Mouse (Mus musculus): ENCODE measurements around the gene Grik4. TPM values are rescaled to one million over a fixed set of nuclear protein-coding genes. Genes with fewer than 3 reads are reported as not detected.

Grik4 gene
- total RNA-seq, 2 experiments from 2014 or later = 1.2 to 1.4 TPM

GRCm38 (mm10) chr9:42742385-42742784 is 201.9 kb downstream of the Grik4 start:
- no peak for DNase-seq

GRCm38 (mm10) chr9:42736697-42737335 is 207.5 kb downstream of the Grik4 start:
- no peak for DNase-seq

DNA sequence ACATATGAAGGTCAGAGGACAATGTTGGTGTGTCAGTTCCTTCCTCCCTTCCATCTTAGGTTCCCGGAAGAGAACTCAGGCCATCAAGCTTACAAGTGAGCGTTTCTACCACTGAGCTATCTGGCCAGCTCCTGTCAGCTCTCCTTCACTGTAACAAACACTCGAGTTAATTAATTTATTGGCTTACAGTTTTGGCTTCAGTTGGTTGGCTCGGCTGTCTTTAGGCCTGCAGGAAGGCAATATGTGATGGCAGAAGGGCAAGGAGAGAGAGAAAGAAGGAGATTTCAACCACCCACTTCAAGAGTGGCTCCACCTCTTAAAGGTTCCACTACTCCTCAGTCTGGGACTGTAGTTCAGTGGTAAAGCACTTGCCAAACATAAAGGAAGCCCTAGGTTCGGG is 209.2 kb downstream of the Grik4 start:
- DNase-seq = no peak

- DNase-seq = no peak
These were observed 211.5 kb downstream of the Grik4 start for GRCm38 (mm10) chr9:42732731-42733318.

DNA sequence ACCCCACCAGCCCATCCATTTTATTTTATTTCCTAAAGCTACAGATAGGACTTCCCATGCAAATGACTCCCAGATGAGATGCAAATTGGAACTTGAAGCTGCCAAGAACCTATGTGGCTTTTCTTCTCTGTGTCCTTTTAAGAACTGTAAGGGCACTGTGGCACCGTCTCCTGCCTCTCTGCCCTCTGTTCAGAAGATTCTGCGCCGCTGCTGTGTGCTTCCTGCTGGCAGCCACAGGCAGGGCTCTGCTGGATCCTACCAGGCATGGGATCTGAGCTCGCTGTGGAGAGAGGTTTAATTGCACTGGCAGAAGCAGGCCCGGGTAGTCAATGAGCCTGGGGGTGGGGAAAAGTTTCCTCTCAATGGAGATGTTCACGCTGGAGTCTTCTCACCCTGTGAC is 215.8 kb downstream of the Grik4 start:
- no peak for DNase-seq

GRCm38 (mm10) chr9:42727661-42728060 is 216.6 kb downstream of the Grik4 start:
- no peak for DNase-seq

- no peak for DNase-seq
These were observed 217.1 kb downstream of the Grik4 start for GRCm38 (mm10) chr9:42727186-42727585.

- no peak for DNase-seq
These were observed 220.2 kb downstream of the Grik4 start for GRCm38 (mm10) chr9:42724099-42724498.

DNA sequence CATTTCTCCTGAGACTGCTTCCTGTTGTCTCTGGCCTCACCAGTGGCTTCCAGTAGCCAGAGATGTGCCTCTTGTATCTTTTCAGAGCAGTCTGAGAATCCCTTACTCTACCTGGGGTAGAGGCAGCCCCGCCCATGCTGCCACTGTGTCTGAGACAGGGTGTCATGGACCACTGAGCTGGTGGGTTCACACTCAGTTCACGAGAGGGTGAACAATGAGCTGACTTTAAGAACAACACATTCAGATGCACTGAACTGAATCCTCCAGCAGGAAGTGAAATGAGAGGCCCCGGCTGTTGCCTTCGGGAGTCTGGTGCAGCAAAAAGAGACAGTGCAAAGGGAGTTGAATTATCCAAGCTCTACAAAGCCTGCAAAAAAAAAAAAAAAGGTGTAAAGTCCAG is 221.8 kb downstream of the Grik4 start:
- DNase-seq = no peak

GRCm38 (mm10) chr9:42721718-42722117 is 222.6 kb downstream of the Grik4 start:
- no peak for DNase-seq

DNA sequence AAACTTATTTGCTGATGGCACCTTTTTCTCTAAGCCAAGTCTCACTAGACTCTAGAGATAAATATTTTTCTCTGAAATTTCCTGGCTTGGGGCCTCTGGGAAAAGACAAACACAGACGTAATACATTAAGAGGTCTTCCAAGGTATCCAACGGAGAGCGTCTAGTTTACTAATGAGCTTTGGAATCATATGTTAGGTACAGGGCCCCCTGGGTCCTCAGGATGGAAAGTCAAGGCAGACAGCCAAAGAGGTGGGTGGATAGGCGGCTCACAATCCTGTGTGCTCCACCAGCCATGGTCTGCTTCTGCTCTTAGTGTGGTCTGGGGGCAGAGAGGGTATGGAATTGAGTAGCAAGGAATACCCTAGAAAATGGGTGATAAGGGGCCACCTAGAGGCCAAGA is 223.1 kb downstream of the Grik4 start:
- DNase-seq = no peak

GRCm38 (mm10) chr9:42713912-42714311 is 230.4 kb downstream of the Grik4 start:
- no peak for DNase-seq

GRCm38 (mm10) chr9:42705848-42706247 is 238.4 kb downstream of the Grik4 start:
- DNase-seq = no peak

- no peak for DNase-seq
These were observed 241.0 kb downstream of the Grik4 start for GRCm38 (mm10) chr9:42703191-42703854.

DNA sequence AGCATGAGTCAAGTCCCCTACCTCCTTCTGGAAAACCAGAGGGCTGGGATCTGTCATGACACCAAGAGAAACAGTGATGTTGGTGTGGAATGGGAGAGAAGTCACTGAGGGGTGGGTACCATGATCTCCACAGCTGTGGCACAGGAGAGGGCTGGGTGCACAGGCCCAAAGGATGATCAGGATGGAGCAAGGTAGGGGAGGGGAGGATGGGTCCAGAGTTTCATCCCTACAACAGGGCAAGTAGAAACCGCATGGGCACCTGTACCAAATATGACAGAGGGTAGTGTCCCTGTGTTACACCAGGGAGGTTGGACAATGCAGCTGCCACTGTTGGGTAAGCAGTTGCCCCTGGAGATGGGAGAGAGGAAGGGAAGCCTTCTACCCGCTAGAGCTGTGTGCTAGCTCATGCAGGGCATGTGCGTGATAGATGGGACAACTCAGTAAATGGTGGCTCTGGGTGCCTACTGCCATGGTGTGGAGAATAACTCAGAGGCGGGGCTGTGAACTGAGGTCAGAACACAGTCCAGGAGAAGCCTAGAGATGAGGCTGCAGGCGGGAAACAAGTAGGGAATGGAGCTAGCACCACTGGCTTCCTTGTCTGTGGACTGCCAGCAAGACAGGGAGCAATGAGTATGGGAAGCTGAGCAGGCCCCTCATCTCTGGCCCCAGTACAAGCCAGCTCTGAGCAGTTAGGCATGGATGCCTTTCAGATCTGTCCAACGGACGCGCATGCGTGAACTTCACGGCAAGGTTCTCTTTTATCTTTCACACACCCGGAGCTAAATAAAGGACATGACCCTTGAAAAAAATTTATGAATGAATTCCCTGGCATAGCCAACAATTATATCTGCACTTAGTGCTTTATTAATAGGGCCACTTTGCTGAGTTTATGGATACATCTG is 241.8 kb downstream of the Grik4 start:
- DNase-seq = no peak

DNA sequence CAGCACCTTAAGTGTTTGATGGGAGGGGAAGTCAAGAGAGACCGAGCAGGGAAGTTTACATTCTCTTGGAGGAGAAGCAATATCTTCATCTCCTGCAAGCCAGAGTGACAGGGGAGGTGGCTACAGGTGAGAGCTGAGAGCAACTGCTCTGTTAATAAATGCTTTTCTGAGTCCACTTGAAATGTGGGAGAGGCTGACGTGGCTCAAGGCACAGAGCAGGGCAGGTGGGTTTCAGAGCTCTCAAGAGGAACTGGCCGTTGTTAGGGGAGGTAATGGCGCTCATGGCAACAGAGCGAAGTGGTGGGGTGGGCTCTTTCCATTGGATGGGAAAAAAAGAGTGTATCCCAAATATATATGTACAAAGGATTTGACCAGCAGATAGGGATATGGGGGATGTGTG is 242.6 kb downstream of the Grik4 start:
- no peak for DNase-seq

- no peak for DNase-seq
These were observed 251.3 kb downstream of the Grik4 start for GRCm38 (mm10) chr9:42693024-42693423.

DNA sequence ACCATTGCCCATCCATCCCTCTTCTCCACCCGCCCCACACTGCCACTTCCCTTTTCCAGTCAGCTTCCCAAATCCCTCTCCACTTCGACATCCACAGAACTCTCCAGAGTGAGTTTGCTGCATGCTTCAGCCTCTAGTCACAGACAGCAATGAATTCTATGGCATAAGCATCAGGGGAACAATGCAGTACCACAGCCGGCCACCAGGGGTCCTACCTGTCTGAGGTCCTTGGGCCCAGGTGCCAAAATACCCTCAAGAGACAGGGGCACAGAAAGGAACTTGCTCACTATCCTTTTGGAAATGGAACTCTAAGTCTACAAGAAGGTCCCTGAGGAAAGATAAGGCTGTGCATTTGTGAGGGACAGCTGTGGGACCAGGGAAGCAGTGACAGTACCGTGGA is 256.1 kb downstream of the Grik4 start:
- DNase-seq = peak; percentile 63 to 80

DNA sequence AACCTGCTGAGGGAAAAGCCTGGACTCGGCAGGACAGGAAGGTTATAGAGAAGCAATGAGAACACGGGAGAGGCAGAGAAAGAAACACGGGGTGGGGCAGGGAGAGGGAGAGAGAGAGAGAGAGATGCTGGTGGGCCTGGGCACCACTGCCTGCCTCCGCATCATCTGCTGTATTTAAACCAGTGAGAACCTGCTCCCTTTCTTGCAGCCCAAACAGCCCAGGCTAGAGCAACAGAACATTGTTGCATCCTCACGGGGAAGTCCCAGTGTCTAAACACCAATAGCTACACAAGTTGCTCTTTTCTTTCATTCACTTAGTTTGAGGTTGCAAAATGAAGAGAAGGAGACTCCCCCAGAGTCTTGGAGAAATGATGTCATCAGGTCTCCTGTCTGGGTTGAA is 258.2 kb downstream of the Grik4 start:
- no peak for DNase-seq

GRCm38 (mm10) chr9:42674017-42674412 is 270.3 kb downstream of the Grik4 start:
- no peak for DNase-seq

GRCm38 (mm10) chr9:42673385-42674016 is 270.8 kb downstream of the Grik4 start:
- DNase-seq = peak; percentile 32 to 59

DNA sequence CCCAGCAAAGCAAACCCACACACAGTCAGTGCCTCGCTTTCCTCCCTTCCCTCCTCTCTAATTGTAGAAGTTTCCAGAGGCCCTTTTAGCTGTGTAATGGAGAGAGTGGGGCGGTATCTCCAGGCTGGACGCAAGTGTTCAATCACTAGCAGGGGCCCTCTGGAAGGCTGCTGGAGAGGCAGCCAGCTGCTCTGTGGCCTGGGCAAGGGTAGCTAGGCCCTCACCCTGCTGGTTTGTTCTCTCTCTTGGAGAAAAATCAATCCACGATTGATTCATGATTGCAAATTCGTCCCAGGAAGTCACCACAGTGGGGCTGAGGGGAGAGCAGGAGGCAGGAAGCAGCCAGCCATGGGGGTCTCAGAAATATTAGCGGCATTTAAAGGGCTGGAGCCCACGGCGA is 271.3 kb downstream of the Grik4 start:
- DNase-seq = peak in 1 of 2 experiments; percentile 7
